Mouse (Mus musculus) small intestine, adult 2 months (tissue): ENCODE results near the gene Cxcr1.

Source experiments
- CTCF ChIP-seq: fragments of 200-500 bp; IDR thresholded peaks from 2 replicates; pipeline ENCODE4 v1.5.1; 2012; ENCODE audit warnings: low read depth, mild to moderate bottlenecking, control low read depth, inconsistent platforms, low read length, moderate library complexity, mixed read lengths; ENCODE audit not compliant: insufficient replicate concordance, insufficient read length; ENCODE audit errors: extremely low read depth
- POLR2A ChIP-seq: fragments of 200-500 bp; IDR thresholded peaks from 2 replicates; pipeline ENCODE4 v1.6.1; 2012; ENCODE audit warnings: low read depth, mild to moderate bottlenecking, control low read depth, inconsistent platforms, low read length, moderate library complexity

GRCm38 (mm10) chr1:74239618-74240017 is 45.2 kb upstream of the Cxcr1 start:
- TF ChIP-seq CTCF (no peak), POLR2A (no peak)
